Mouse (Mus musculus) stomach, embryonic 15.5 days (tissue): ENCODE results near the gene Ift140. TPM values are rescaled to one million over a fixed set of nuclear protein-coding genes. Genes with fewer than 3 reads are reported as not detected.

Source experiments
- ATAC-seq: fragments of 200-750 bp; cut with Nextera tagmentation; 2 replicates; pipeline ENCODE4 v1.8.0; 2017; ENCODE audit warnings: low read depth, moderate number of reproducible peaks, moderate TSS enrichment; ENCODE audit not compliant: insufficient read depth, low FRiP score
- H3K27ac ChIP-seq: fragments of 300-500 bp; sonication (generic); 2 replicates; pipeline ENCODE4 v1.5.1; 2015; ENCODE audit warnings: mild to moderate bottlenecking, inconsistent platforms
- H3K27me3 ChIP-seq: fragments of 300-500 bp; sonication (generic); replicated peaks from 2 replicates; pipeline ENCODE4 v1.6.1; 2015; ENCODE audit warnings: inconsistent platforms
- H3K36me3 ChIP-seq: fragments of 300-500 bp; sonication (generic); 2 replicates; pipeline ENCODE4 v1.6.1; 2015; ENCODE audit warnings: inconsistent platforms
- H3K4me1 ChIP-seq: fragments of 300-500 bp; sonication (generic); 2 replicates; pipeline ENCODE4 v1.6.1; 2015; ENCODE audit warnings: inconsistent platforms
- H3K4me2 ChIP-seq: fragments of 300-500 bp; sonication (generic); 2 replicates; pipeline ENCODE4 v1.6.1; 2015; ENCODE audit warnings: mild to moderate bottlenecking, inconsistent platforms
- H3K4me3 ChIP-seq: fragments of 300-500 bp; sonication (generic); replicated peaks from 2 replicates; pipeline ENCODE4 v1.5.1; 2015; ENCODE audit warnings: inconsistent platforms
- H3K9ac ChIP-seq: fragments of 300-500 bp; sonication (generic); 2 replicates; pipeline ENCODE4 v1.6.1; 2015; ENCODE audit warnings: inconsistent platforms
- H3K9me3 ChIP-seq: fragments of 300-500 bp; sonication (generic); 2 replicates; pipeline ENCODE4 v1.6.1; 2016; ENCODE audit warnings: inconsistent platforms
- WGBS: fragments of 180-500 bp; shearing (Covaris S2); methylation state at CpG from one replicate; pipeline ENCODE4 v1.1.7; 2015; 5-methylcytosine and 5-hydroxymethylcytosine counted together
- polyA plus RNA-seq: library from polyadenylated mRNA; unstranded; fragments of >200 nt; fragmentation: Nextera tagmentation; extraction: Ambion mirVana; gene quantifications from 2 replicates; pipeline ENCODE4 v1.2.1, GENCODE M21; 2015

Ift140 gene
- polyA plus RNA-seq, 1 experiment from 2014 or later: 21.6 TPM

DNA sequence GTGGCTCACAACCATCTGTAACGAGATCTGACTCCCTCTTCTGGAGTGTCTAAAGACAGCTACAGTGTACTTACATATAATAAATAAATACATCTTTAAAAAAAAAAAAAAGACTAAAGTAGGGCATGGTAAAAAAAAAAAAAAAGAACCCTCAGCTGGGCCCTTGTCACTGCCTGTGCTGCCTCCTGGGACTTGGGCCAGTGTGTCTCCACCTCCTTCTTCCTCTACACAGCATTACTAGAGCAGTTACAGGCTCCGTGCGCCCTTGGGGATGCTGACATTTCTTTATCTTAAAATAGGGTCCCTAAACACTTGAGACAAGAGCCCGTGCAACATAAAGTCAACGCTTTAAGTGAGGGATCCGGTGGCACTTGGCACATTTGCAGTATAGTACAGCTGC, 31.3 kb downstream of the Ift140 start:
- Histone ChIP-seq H3K4me1 (no peaks in the 10 kb centered on the region), H3K27ac (no peak overlapping the region), H3K27me3 (no peaks in the 10 kb centered on the region), H3K4me2 (no peak overlapping the region), H3K9ac (no peak overlapping the region), H3K4me3 (no peak overlapping the region), H3K9me3 (no peaks in the 10 kb centered on the region), H3K36me3 (no peaks in the 10 kb centered on the region)
- WGBS: 84% methylated on average over 6 of the region's 6 CpGs
- no peak for ATAC-seq

DNA sequence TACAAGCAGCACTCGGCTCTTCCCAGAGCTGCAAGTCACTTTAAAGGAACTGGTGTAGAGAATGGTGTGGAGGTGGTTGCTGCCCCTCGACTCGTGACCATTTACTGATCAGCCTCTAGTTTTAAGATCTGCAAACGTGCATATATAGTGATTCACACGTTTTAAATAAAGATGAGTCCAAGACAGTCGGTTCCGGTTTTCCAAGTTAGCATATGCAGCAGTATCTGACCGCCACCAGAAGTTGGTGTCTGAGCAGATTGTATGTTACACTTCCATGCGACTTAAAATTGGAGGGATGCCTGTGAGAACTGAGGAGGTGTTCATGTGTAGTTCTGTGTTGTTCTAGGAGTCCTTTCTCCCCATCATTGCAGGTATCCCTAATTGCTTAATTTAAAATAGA, 37.4 kb downstream of the Ift140 start:
- Histone ChIP-seq H3K27me3 (no peaks in the 10 kb centered on the region), H3K27ac (no peak overlapping the region), H3K4me3 (no peak overlapping the region), H3K4me2 (no peak overlapping the region), H3K9ac (no peak overlapping the region), H3K4me1 (no peaks in the 10 kb centered on the region), H3K9me3 (no peaks in the 10 kb centered on the region), H3K36me3 (0 out of 2 replicates have a peak, but pooled peaks cover 5% of the 10 kb centered on the region)
- 81% methylated on average over 9 of the region's 9 CpGs for WGBS
- no peak for ATAC-seq

DNA sequence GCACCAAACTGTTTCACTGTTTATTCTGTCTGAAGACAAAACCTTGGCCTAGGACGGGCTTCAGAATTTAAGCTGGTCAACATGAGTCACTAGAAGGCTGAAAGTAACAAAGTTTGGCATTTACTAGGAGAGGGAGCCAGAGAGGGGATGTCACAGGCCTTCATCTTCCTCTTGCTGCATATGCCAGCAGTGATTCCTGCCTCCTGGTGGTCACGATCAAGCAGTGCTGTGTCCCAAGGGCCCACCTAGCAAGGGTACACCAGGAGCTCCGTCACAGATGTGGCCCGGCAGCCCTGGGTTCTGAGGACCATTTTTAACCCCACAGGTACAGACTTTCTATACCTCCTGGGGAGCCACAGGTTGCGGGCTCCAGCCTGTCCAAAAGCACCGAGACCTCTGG, 41.2 kb downstream of the Ift140 start:
- no peaks in the 10 kb centered on the region for H3K27me3 ChIP-seq
- no peak overlapping the region for H3K27ac ChIP-seq
- no peak overlapping the region for H3K4me3 ChIP-seq
- ATAC-seq: no peak
- peaks cover 16% of the 10 kb centered on the region; the same call in 1 of the 2 replicates for H3K36me3 ChIP-seq
- H3K4me1 ChIP-seq: no peaks in the 10 kb centered on the region
- no peak overlapping the region for H3K4me2 ChIP-seq
- H3K9me3 ChIP-seq: no peaks in the 10 kb centered on the region
- WGBS: 84% methylated on average over 6 of the region's 6 CpGs
- H3K9ac ChIP-seq: no peak overlapping the region

DNA sequence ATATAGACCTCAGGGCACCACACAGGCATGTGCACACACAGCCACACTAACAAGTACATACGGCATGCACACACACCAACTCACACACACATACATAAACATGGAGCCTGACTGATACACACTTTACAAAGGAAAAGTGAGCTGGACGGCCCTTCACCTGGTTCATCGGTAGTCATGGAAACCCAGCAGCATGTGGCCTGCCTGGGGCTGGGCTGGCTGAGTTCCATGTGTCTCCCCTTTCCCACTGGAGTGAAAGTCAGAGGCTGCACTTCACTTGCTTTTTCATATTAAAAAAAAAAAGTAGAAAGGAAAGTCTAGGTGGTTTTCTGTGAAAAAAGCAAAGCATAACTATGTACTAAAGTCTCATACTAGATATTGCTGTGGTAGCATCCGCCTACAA, 47.4 kb downstream of the Ift140 start:
- Histone ChIP-seq H3K36me3 (peaks cover 21% of the 10 kb centered on the region; the same call in 1 of the 2 replicates), H3K4me1 (no peaks in the 10 kb centered on the region), H3K9me3 (no peaks in the 10 kb centered on the region), H3K27ac (no peak overlapping the region), H3K4me3 (no peak overlapping the region), H3K9ac (no peak overlapping the region), H3K4me2 (no peak overlapping the region), H3K27me3 (no peaks in the 10 kb centered on the region)
- WGBS: 76% methylated on average over 4 of the region's 4 CpGs
- no peak for ATAC-seq

DNA sequence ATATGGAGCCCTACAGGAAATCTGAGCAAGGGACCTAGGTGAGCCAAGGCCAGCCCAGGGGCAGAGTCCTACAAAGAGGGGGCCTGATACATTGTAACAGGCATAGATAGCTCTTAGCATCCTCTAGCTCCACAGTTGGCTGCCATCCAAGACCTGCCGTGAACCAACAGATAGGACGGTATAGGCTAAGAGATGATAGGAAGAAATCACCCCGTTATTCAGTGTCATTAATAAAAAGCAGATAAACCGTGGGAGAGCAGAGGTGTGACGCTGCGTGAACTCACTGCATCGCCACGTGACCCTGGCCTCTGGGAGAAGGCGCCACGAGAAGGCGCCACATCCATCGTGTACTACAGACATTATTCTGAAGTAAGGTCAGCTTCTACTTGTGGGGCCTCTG, 48.0 kb downstream of the Ift140 start:
- H3K4me2 ChIP-seq: no peak overlapping the region
- H3K36me3 ChIP-seq: peaks cover 19% of the 10 kb centered on the region; the same call in 1 of the 2 replicates
- H3K9me3 ChIP-seq: no peaks in the 10 kb centered on the region
- no peaks in the 10 kb centered on the region for H3K27me3 ChIP-seq
- 75% methylated on average over 12 of the region's 12 CpGs for WGBS
- no peak for ATAC-seq
- H3K4me1 ChIP-seq: no peaks in the 10 kb centered on the region
- H3K9ac ChIP-seq: no peak overlapping the region
- no peak overlapping the region for H3K4me3 ChIP-seq
- no peak overlapping the region for H3K27ac ChIP-seq

DNA sequence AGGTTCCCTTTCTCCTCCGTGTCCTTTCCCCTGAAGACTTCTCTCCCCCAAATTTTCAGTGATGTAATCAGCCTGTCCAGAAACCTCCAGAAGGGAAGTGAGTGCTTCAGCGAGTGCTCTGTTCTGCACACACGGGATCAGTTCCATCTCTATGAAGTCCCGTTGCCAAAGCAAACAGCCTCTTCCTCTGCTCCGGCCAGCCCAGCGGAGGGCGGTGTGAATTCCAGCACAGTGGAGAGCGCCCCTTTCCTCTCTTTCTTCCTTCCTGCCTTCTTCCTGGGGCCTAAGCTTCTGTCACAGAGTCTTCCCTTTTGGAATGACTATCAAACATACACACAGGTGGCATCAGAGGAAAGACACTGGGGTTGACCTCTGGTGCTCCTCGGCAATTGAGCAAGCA, 48.5 kb downstream of the Ift140 start:
- Histone ChIP-seq H3K27ac (no peak overlapping the region), H3K4me1 (no peaks in the 10 kb centered on the region), H3K4me2 (no peak overlapping the region), H3K36me3 (peaks cover 17% of the 10 kb centered on the region; the same call in 1 of the 2 replicates), H3K4me3 (no peak overlapping the region), H3K27me3 (no peaks in the 10 kb centered on the region), H3K9me3 (no peaks in the 10 kb centered on the region), H3K9ac (no peak overlapping the region)
- 63% methylated on average over 9 of the region's 9 CpGs for WGBS
- ATAC-seq: peak; percentile 35; the same call in 1 of the 2 replicates

DNA sequence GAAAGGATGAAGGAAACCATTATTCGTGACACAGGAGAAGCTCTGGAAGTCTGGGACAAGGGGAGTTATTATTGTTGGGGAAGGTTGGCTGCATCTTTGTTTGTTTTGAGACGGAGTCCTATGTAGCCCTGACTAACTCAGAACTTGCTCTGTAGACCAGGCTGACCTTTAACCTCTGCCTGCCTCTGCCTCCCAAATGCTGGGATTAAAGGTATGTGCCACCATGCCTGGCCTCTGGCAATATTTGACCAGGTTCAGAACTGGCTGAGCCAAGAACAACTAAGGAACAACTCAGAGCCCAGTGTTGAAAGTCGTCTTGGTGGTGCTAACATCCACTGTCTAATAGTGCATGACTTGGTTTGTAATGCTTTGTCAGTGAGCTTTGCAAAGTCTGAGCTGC, 49.3 kb downstream of the Ift140 start:
- H3K4me2 ChIP-seq: no peak overlapping the region
- H3K36me3 ChIP-seq: peaks cover 17% of the 10 kb centered on the region; the same call in 1 of the 2 replicates
- 87% methylated on average over 3 of the region's 3 CpGs for WGBS
- H3K9ac ChIP-seq: no peak overlapping the region
- H3K9me3 ChIP-seq: no peaks in the 10 kb centered on the region
- H3K4me3 ChIP-seq: no peak overlapping the region
- H3K27ac ChIP-seq: no peak overlapping the region
- H3K27me3 ChIP-seq: no peaks in the 10 kb centered on the region
- ATAC-seq: no peak
- no peaks in the 10 kb centered on the region for H3K4me1 ChIP-seq

DNA sequence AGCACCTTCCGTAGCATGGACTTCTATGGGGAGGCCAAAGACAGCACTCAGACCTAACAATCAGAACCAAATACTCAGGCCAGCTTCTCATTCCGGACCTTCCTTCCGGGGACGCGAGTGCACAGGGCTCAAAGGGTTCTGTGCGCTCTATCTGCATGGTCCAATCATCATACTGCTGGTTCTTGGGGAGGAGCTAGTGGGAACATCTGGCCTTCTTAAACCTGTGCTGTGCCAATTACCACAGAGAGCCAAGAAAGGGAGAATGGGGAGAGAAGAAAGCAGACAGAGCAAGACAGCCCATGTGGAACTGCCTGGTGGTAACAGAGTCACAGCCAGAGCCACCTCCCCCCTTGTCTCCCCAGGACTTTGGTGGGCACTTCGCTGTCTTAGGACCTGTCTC, 50.7 kb downstream of the Ift140 start:
- Histone ChIP-seq H3K9me3 (no peaks in the 10 kb centered on the region), H3K4me3 (no peak overlapping the region), H3K4me1 (no peaks in the 10 kb centered on the region), H3K36me3 (peaks cover 14% of the 10 kb centered on the region; the same call in 1 of the 2 replicates), H3K27ac (no peak overlapping the region), H3K4me2 (no peak overlapping the region), H3K9ac (no peak overlapping the region), H3K27me3 (no peaks in the 10 kb centered on the region)
- 87% methylated on average over 7 of the region's 7 CpGs for WGBS
- ATAC-seq: no peak

DNA sequence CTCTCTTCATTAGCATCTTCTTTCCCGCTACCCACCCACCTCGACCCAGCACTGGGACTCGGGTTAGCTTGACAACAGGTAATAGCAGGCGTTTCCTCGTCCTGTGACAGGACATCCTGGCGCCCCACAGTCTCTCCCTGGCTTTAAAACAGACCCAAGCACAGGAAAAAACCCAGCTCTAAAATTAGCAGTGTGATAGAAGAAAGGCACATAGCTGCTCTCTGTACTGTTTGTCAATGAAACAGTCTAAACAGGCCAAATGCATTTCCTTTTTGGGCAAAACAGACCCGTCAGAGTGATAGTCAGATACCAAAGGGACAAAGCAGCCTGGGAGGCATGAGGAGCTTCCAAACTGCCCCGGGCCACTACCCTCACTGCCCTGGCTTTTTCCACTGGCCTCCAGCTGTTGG, 51.6 kb downstream of the Ift140 start:
- Histone ChIP-seq H3K4me2 (no peak overlapping the region), H3K9me3 (no peaks in the 10 kb centered on the region), H3K27me3 (no peaks in the 10 kb centered on the region), H3K9ac (no peak overlapping the region), H3K4me1 (no peaks in the 10 kb centered on the region), H3K36me3 (peaks cover 8% of the 10 kb centered on the region; the same call in 1 of the 2 replicates), H3K4me3 (no peak overlapping the region), H3K27ac (peak overlapping the region; percentile 42; the same call in 1 of the 2 replicates)
- ATAC-seq: no peak
- 59% methylated on average over 8 of the region's 8 CpGs for WGBS

DNA sequence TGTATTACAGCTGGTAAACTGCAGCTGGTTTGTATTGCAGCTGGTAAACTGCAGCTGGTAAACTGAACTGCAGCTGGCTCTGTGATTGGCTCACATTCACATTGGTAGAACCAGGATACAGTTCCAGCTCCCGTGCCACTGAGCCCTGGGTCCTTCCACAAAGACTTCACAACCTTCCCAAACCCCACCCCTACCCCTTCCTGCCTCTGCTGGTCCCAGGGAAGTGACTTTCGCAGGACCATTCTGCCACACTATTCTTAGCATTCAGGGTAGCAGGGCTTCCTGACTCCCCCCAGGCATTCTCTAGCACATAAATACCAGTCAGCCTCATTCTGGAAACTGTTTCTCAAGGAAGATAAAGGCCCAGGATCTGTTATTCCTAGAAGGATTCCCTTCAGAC, 52.8 kb downstream of the Ift140 start:
- H3K27ac ChIP-seq: peak overlapping the region; percentile 42; the same call in 1 of the 2 replicates
- H3K9ac ChIP-seq: no peak overlapping the region

DNA sequence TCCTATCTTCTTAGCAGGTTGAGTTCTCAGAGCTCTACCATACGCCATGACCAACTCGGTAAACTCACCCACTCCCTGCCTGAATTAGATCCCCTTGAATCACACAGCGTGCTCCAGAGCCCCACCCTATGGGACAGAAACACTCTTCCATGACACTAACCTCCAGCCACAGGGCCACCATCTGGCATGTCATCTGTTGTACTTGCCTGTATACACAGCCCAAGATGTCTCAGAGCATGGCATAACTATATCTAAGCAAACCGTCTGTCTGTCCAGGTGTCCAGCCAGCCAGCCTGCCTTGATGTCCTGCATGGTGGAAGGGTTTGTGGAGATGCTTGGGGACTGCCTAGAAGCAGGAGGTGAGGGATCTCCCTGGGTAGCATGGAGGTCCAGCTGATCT, 61.0 kb downstream of the Ift140 start:
- Histone ChIP-seq H3K9ac (no peak overlapping the region), H3K4me2 (0 out of 2 replicates have a peak overlapping the region, but pooled peaks have one; percentile 47), H3K9me3 (no peaks in the 10 kb centered on the region), H3K36me3 (no peaks in the 10 kb centered on the region), H3K27me3 (no peaks in the 10 kb centered on the region), H3K4me1 (peaks cover 22% of the 10 kb centered on the region), H3K27ac (no peak overlapping the region), H3K4me3 (no peak overlapping the region)
- 88% methylated on average over 4 of the region's 4 CpGs for WGBS
- ATAC-seq: no peak

More for the DNA sequence above, 52.8 kb downstream of the Ift140 start:
- WGBS: 53% methylated on average over 2 of the region's 2 CpGs
- Histone ChIP-seq H3K4me3 (no peak overlapping the region), H3K4me2 (no peak overlapping the region), H3K36me3 (peaks cover 4% of the 10 kb centered on the region; the same call in 1 of the 2 replicates), H3K9me3 (no peaks in the 10 kb centered on the region), H3K27me3 (no peaks in the 10 kb centered on the region), H3K4me1 (no peaks in the 10 kb centered on the region)
- ATAC-seq: no peak

DNA sequence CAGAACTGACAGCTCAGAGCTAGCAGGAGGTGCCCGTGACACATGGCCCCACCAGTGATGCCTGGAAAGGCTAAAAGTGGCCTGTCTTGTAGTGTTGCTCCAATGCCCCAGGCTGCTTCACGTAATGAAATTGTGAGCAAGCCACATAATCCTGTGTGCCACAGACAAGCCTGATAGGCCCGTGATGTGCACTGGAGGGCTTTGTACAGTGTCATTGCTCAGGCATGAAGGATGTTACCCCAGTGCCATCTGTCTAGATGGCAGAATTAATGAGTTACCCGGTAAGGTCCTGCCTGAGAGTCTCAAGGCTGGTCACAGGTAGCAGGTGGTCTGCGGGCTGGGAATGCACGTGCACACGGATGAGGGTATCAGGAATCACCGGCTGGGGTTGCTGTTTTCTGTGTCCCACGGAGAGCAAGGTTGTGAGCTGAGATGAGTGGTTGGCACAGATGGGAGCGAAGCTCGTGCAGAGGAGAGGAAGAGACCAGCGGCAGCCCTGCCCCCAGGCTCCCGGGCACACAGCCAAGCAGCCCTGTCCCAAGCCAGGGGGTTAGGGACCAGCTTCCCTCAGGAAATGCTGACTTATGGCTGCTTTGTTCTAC, 62.0 kb downstream of the Ift140 start:
- H3K27ac ChIP-seq: peak overlapping the region; percentile 97
- no peaks in the 10 kb centered on the region for H3K27me3 ChIP-seq
- ATAC-seq: no peak; the same call in 1 of the 2 replicates
- H3K9me3 ChIP-seq: no peaks in the 10 kb centered on the region
- H3K4me1 ChIP-seq: peaks cover 30% of the 10 kb centered on the region
- H3K4me2 ChIP-seq: peak overlapping the region; percentile 47
- H3K9ac ChIP-seq: no peak overlapping the region
- peak overlapping the region; percentile 35; the same call in 1 of the 2 replicates for H3K4me3 ChIP-seq
- 59% methylated on average over 13 of the region's 13 CpGs for WGBS
- H3K36me3 ChIP-seq: no peaks in the 10 kb centered on the region
